Mouse (Mus musculus): ENCODE results near the gene Cyp3a44. TPM values are rescaled to one million over a fixed set of nuclear protein-coding genes. Genes with fewer than 3 reads are reported as not detected.
"Not testable (repeated sequence)": the region's sequence is repeated elsewhere in the genome, so short reads cannot be mapped to it uniquely, and the experiment has no call there.

Cyp3a44 gene
- not detected in 2 replicates for polyA plus RNA-seq (2012; rRNA removed)
- not detected in 2 replicates for polyA plus RNA-seq (2014; fragmentation: Nextera tagmentation; extraction: Ambion mirVana)

DNA sequence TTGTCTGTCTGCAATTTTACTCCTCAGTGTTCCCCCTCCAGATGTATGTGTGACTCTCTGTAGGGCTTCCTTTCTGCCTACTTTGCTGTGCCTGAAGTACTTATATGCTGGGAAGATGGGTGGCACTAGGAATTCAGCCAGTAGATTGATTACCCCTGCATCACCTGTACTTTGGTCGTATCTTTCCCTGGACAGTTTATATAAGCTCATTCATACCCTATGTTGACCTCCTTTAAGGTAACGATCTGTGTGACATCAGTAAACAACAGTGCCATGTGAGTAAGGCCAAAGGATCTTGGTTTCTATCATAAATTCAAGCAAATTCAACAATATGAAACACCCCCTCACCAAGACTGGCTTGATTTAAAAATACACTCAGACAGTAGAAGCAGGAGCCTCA lies at the start of gene Cyp3a44:
TSS of gene Cyp3a44 (minus strand) at position 79 of the 400 bp plus-strand sequence.
- not testable (repeated sequence) for H3K36me3 ChIP-seq (ENCODE audit: control insufficient read depth, insufficient read depth, low read length); ATAC-seq (ENCODE audit: low FRiP score, low read depth); H3K9ac ChIP-seq (ENCODE audit: low read depth, low read length, severe bottlenecking); H3K27ac ChIP-seq (replicated peaks; ENCODE audit: low read depth, low read length); H3K4me1 ChIP-seq (ENCODE audit: control insufficient read depth, insufficient read depth, low read length); H3K9me3 ChIP-seq (ENCODE audit: control insufficient read depth, low read length); DNase-seq (ENCODE audit: low spot score); H3K4me2 ChIP-seq (replicated peaks; ENCODE audit: low read depth, low read length, severe bottlenecking); H3K4me3 ChIP-seq (replicated peaks; ENCODE audit: low read length); H3K27me3 ChIP-seq (ENCODE audit: control insufficient read depth, insufficient read depth, low read length)
- 63% methylated on average over 2 of the region's 2 CpGs for WGBS

DNA sequence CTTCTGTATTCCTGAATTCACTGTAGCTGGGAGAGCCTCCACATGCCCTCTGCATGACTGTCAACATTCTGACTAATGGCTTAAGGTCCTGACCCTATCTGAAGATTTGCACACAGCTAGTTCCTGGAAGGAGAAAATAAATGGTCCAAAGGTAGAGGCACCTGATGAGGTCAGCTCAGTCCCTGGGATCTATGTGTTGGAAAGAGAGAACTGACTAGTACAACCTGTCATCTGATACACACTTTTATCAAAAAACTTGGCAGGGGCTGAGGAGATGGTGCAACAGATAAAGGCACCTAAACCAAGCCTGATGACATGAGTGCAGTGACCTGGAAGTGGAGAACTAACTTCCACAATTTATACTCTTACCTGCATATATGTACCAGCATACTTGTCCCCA lies 5.4 kb downstream of the Cyp3a44 start:
- not testable (repeated sequence) for H3K27ac ChIP-seq (replicated peaks; ENCODE audit: low read depth, low read length); H3K4me1 ChIP-seq (ENCODE audit: control insufficient read depth, insufficient read depth, low read length)

DNA sequence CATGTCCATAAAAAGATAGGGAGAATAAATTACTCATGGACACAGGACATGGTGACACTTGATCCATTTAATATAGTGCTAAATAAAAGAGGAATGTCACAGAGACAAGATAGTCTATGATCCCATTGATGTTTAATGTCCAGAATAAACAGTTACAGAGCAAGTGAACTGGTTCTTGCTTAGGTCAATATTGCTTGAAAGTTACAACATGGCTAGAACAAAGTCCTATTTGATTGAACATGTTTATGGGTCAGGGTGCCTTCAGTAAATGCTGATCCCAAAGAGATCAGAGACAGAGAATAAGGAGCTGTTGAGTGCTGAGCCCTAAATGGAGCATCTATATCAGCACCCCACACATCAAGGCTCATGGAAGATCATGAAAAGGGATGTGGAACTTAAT lies 12.4 kb downstream of the Cyp3a44 start:
- not testable (repeated sequence) for ATAC-seq (ENCODE audit: low FRiP score, low read depth); H3K4me1 ChIP-seq (ENCODE audit: control insufficient read depth, insufficient read depth, low read length); H3K4me2 ChIP-seq (replicated peaks; ENCODE audit: low read depth, low read length, severe bottlenecking); H3K27ac ChIP-seq (replicated peaks; ENCODE audit: low read depth, low read length); H3K4me3 ChIP-seq (replicated peaks; ENCODE audit: low read length); H3K27me3 ChIP-seq (ENCODE audit: control insufficient read depth, insufficient read depth, low read length); H3K9ac ChIP-seq (ENCODE audit: low read depth, low read length, severe bottlenecking); DNase-seq (ENCODE audit: low spot score); H3K9me3 ChIP-seq (ENCODE audit: control insufficient read depth, low read length); H3K36me3 ChIP-seq (ENCODE audit: control insufficient read depth, insufficient read depth, low read length)

More for the DNA sequence above, 5.4 kb downstream of the Cyp3a44 start:
- not testable (repeated sequence) for H3K9ac ChIP-seq (ENCODE audit: low read depth, low read length, severe bottlenecking); H3K4me2 ChIP-seq (replicated peaks; ENCODE audit: low read depth, low read length, severe bottlenecking); DNase-seq (ENCODE audit: low spot score); H3K4me3 ChIP-seq (replicated peaks; ENCODE audit: low read length); H3K27me3 ChIP-seq (ENCODE audit: control insufficient read depth, insufficient read depth, low read length); H3K36me3 ChIP-seq (ENCODE audit: control insufficient read depth, insufficient read depth, low read length); H3K9me3 ChIP-seq (ENCODE audit: control insufficient read depth, low read length); ATAC-seq (ENCODE audit: low FRiP score, low read depth)

DNA sequence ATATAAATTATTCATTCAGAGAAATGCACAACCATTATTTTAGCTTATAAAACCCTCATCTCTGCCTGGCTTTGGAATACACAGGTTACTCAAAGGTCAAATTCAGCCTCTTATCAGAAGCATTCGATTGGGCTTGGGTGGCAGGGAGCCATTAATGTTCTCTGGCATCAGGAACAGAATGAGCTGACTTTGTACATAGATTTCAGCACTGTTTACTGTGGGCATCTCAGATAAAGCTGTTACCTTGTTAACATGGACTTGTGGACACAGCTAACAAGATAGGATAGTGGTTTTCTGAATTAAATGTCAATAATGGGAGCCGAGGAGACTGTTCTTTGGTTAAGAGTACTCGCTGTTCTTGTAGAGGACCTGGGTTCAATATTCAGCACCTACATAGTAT lies 68.2 kb downstream of the Cyp3a44 start:
- not testable (repeated sequence) for H3K9me3 ChIP-seq (ENCODE audit: control insufficient read depth, low read length); H3K4me2 ChIP-seq (replicated peaks; ENCODE audit: low read depth, low read length, severe bottlenecking); H3K27ac ChIP-seq (replicated peaks; ENCODE audit: low read depth, low read length); H3K4me1 ChIP-seq (ENCODE audit: control insufficient read depth, insufficient read depth, low read length); ATAC-seq (ENCODE audit: low FRiP score, low read depth); H3K27me3 ChIP-seq (ENCODE audit: control insufficient read depth, insufficient read depth, low read length); H3K9ac ChIP-seq (ENCODE audit: low read depth, low read length, severe bottlenecking); DNase-seq (ENCODE audit: low spot score); H3K36me3 ChIP-seq (ENCODE audit: control insufficient read depth, insufficient read depth, low read length); H3K4me3 ChIP-seq (replicated peaks; ENCODE audit: low read length)
- WGBS: 73% methylated on average over 3 of the region's 3 CpGs

Other genes starting within 250 kb of the Cyp3a44 start
- not detected in 2 replicates for gene Cyp3a41b, start 221.1 kb downstream of the Cyp3a44 start, polyA plus RNA-seq (2012; rRNA removed)
- gene Cyp3a41b, start 221.1 kb downstream of the Cyp3a44 start, polyA plus RNA-seq (2014; fragmentation: Nextera tagmentation; extraction: Ambion mirVana): not detected in 2 replicates
- gene Cyp3a41a, start 85.7 kb downstream of the Cyp3a44 start, polyA plus RNA-seq (2012; rRNA removed): not detected in 2 replicates
- not detected in 2 replicates for gene Cyp3a41a, start 85.7 kb downstream of the Cyp3a44 start, polyA plus RNA-seq (2014; fragmentation: Nextera tagmentation; extraction: Ambion mirVana)
- not detected in 2 replicates for gene Cyp3a11, start 74.1 kb upstream of the Cyp3a44 start, polyA plus RNA-seq (2012; rRNA removed)
- not detected in 2 replicates for gene Cyp3a11, start 74.1 kb upstream of the Cyp3a44 start, polyA plus RNA-seq (2014; fragmentation: Nextera tagmentation; extraction: Ambion mirVana)
- not detected in 2 replicates for gene Cyp3a25, start 203.7 kb upstream of the Cyp3a44 start, polyA plus RNA-seq (2012; rRNA removed)
- not detected in 2 replicates for gene Cyp3a25, start 203.7 kb upstream of the Cyp3a44 start, polyA plus RNA-seq (2014; fragmentation: Nextera tagmentation; extraction: Ambion mirVana)